Mouse (Mus musculus): ENCODE results near the gene Cnfn.

- TF ChIP-seq CTCF (IDR thresholded peaks at IDR 0.05) (no peak), EP300 (IDR thresholded peaks at IDR 0.05) (no peak)
Measured at GRCm38 (mm10) chr7:25322058-25322484, 47.5 kb downstream of the Cnfn start.

Measured in lung, postnatal 0 days (tissue).